Mouse (Mus musculus) heart, embryonic 14.5 days (tissue): ENCODE data around the gene Crybb1. TPM values are rescaled to one million over a fixed set of nuclear protein-coding genes. Genes with fewer than 3 reads are reported as not detected.
A peak's percentile ranks its signal among the peaks of the same experiment; 100 is the strongest.

Source experiments
- ATAC-seq: fragments of 200-750 bp; cut with Nextera tagmentation; 2 replicates; pipeline ENCODE4 v1.8.0; 2017; ENCODE audit warnings: low read depth, moderate TSS enrichment; ENCODE audit not compliant: insufficient number of reproducible peaks, insufficient read depth, low FRiP score
- H3K27ac ChIP-seq, 2 experiments: fragments of 200-500 bp in 1 of 2; fragments of 300-500 bp in 1 of 2; sonication (generic) in 1 of 2; replicated peaks in 1 of 2; 2 replicates each; pipeline ENCODE4 v1.5.1; 2012 to 2014; ENCODE audit warnings: low read depth in 2 of 2, low read length in 2 of 2, control low read depth in 1 of 2, mild to moderate bottlenecking in 1 of 2, mixed read lengths in 1 of 2; ENCODE audit not compliant: control insufficient read depth in 1 of 2, insufficient read depth in 1 of 2
- H3K27me3 ChIP-seq: fragments of 300-500 bp; sonication (generic); 2 replicates; pipeline ENCODE4 v1.6.1; 2014; ENCODE audit warnings: mild to moderate bottlenecking, low read length, control low read depth; ENCODE audit not compliant: control insufficient read depth, insufficient read depth
- H3K36me3 ChIP-seq: fragments of 300-500 bp; sonication (generic); 2 replicates; pipeline ENCODE4 v1.6.1; 2014; ENCODE audit warnings: mild to moderate bottlenecking, control low read depth, low read length, mixed read lengths; ENCODE audit not compliant: control insufficient read depth, insufficient read depth
- H3K4me1 ChIP-seq, 2 experiments: fragments of 200-500 bp in 1 of 2; fragments of 300-500 bp in 1 of 2; sonication (generic) in 1 of 2; 2 replicates each; pipeline ENCODE4 v1.6.1; 2012 to 2014; ENCODE audit warnings: low read length in 2 of 2, control low read depth in 1 of 2, mixed read lengths in 1 of 2; ENCODE audit not compliant: control insufficient read depth in 2 of 2, insufficient read depth in 2 of 2
- H3K4me2 ChIP-seq: fragments of 300-500 bp; sonication (generic); 2 replicates; pipeline ENCODE4 v1.6.1; 2014; ENCODE audit warnings: mild to moderate bottlenecking, low read length
- H3K4me3 ChIP-seq, 2 experiments: fragments of 200-500 bp in 1 of 2; fragments of 300-500 bp in 1 of 2; sonication (generic) in 1 of 2; 2 replicates each; pipeline ENCODE4 v1.5.1; 2012 to 2014; ENCODE audit warnings: low read length in 2 of 2, mild to moderate bottlenecking in 2 of 2, control low read depth in 1 of 2, low read depth in 1 of 2, moderate library complexity in 1 of 2; ENCODE audit not compliant: control insufficient read depth in 1 of 2, insufficient read depth in 1 of 2
- H3K9ac ChIP-seq: fragments of 300-500 bp; sonication (generic); 2 replicates; pipeline ENCODE4 v1.6.1; 2014; ENCODE audit warnings: mild to moderate bottlenecking, low read length
- H3K9me3 ChIP-seq: fragments of 300-500 bp; sonication (generic); 2 replicates; pipeline ENCODE4 v1.6.1; 2016; ENCODE audit warnings: low read length, control low read depth; ENCODE audit not compliant: control insufficient read depth
- whole genome bisulfite sequencing: fragments of 180-500 bp; shearing (Covaris S2); extraction: QIAGEN DNeasy Blood & Tissue Kit; methylation state at CpG from one replicate; pipeline ENCODE4 v1.1.7; 2014; 5-methylcytosine and 5-hydroxymethylcytosine counted together
- polyA plus RNA-seq: library from polyadenylated mRNA; unstranded; fragments of >200 nt; fragmentation: Nextera tagmentation; extraction: Ambion mirVana; gene quantifications from 2 replicates; pipeline ENCODE4 v1.2.1, GENCODE M21; 2014

Gene Crybb1
- polyA plus RNA-seq, 1 experiment from 2014 or later = 1.0 TPM

GRCm38 (mm10) chr5:112237439-112237838 is 18.2 kb upstream of the Crybb1 start:
- Histone ChIP-seq H3K27me3 (peaks cover 22% of the 10 kb centered on the region), H3K4me1 (no peaks in the 10 kb centered on the region), H3K4me3 (no peak overlapping the region), H3K36me3 (no peaks in the 10 kb centered on the region), H3K9me3 (no peaks in the 10 kb centered on the region), H3K27ac (no peak overlapping the region), H3K9ac (no peak overlapping the region), H3K4me2 (no peak overlapping the region)
- no peak for ATAC-seq
- 8% methylated on average over 16 of the region's 16 CpGs for WGBS

- Histone ChIP-seq H3K27ac (no peak overlapping the region), H3K4me2 (no peak overlapping the region), H3K4me1 (no peaks in the 10 kb centered on the region), H3K9me3 (no peaks in the 10 kb centered on the region), H3K27me3 (peaks cover 22% of the 10 kb centered on the region), H3K36me3 (no peaks in the 10 kb centered on the region), H3K4me3 (no peak overlapping the region), H3K9ac (no peak overlapping the region)
- no peak for ATAC-seq
- 49% methylated on average over 9 of the region's 9 CpGs for WGBS
Measured at GRCm38 (mm10) chr5:112237866-112238570, 17.6 kb upstream of the Crybb1 start.

GRCm38 (mm10) chr5:112238781-112239482 is 16.7 kb upstream of the Crybb1 start:
- H3K9me3 ChIP-seq = no peaks in the 10 kb centered on the region
- no peaks in the 10 kb centered on the region for H3K36me3 ChIP-seq
- 0 out of 4 replicates have a peak, but pooled peaks cover 0 to 3% of the 10 kb centered on the region in 2 experiments for H3K4me1 ChIP-seq
- no peak overlapping the region for H3K4me3 ChIP-seq
- H3K27me3 ChIP-seq = peaks cover 22% of the 10 kb centered on the region
- H3K9ac ChIP-seq = no peak overlapping the region
- ATAC-seq = no peak
- no peak overlapping the region for H3K4me2 ChIP-seq
- H3K27ac ChIP-seq = no peak overlapping the region
- 67% methylated on average over 3 of the region's 3 CpGs for WGBS

- Histone ChIP-seq H3K27ac (no peak overlapping the region), H3K9me3 (no peaks in the 10 kb centered on the region), H3K4me1 (peaks cover 2 to 11% of the 10 kb centered on the region in 2 experiments; a peak in 2 of 4 replicates), H3K4me2 (peak overlapping the region; percentile 27), H3K36me3 (no peaks in the 10 kb centered on the region), H3K27me3 (peaks cover 22% of the 10 kb centered on the region), H3K9ac (no peak overlapping the region), H3K4me3 (no peak overlapping the region)
- peak; percentile 35; the same call in 1 of the 2 replicates for ATAC-seq
- WGBS = under 1% methylated on average over 10 of the region's 10 CpGs
Measured at GRCm38 (mm10) chr5:112240761-112241160, 14.9 kb upstream of the Crybb1 start.

- Histone ChIP-seq H3K4me2 (no peak overlapping the region), H3K4me3 (no peak overlapping the region), H3K36me3 (no peaks in the 10 kb centered on the region), H3K4me1 (peaks cover 2 to 11% of the 10 kb centered on the region in 2 experiments; a peak in 2 of 4 replicates), H3K9me3 (no peaks in the 10 kb centered on the region), H3K27me3 (peaks cover 16% of the 10 kb centered on the region), H3K9ac (no peak overlapping the region), H3K27ac (no peak overlapping the region)
- 74% methylated on average over 2 of the region's 2 CpGs for WGBS
- ATAC-seq = no peak
Measured at GRCm38 (mm10) chr5:112241849-112242248, 13.8 kb upstream of the Crybb1 start.

- 62% methylated on average over 5 of the region's 5 CpGs for WGBS
- peaks cover 2 to 11% of the 10 kb centered on the region in 2 experiments; a peak in 2 of 4 replicates for H3K4me1 ChIP-seq
- no peak overlapping the region for H3K9ac ChIP-seq
- no peak for ATAC-seq
- H3K4me3 ChIP-seq = no peak overlapping the region
- no peaks in the 10 kb centered on the region for H3K9me3 ChIP-seq
- H3K27ac ChIP-seq = no peak overlapping the region
- H3K36me3 ChIP-seq = no peaks in the 10 kb centered on the region
- peaks cover 16% of the 10 kb centered on the region for H3K27me3 ChIP-seq
- H3K4me2 ChIP-seq = no peak overlapping the region
Measured at GRCm38 (mm10) chr5:112242361-112242778, 13.2 kb upstream of the Crybb1 start.

- H3K9me3 ChIP-seq = no peaks in the 10 kb centered on the region
- no peaks in the 10 kb centered on the region for H3K36me3 ChIP-seq
- no peak overlapping the region for H3K9ac ChIP-seq
- H3K4me2 ChIP-seq = no peak overlapping the region
- peaks cover 15% of the 10 kb centered on the region for H3K27me3 ChIP-seq
- ATAC-seq = no peak
- no peak overlapping the region for H3K4me3 ChIP-seq
- H3K4me1 ChIP-seq = peaks cover 2 to 11% of the 10 kb centered on the region in 2 experiments; a peak in 2 of 4 replicates
- 54% methylated on average over 5 of the region's 5 CpGs for WGBS
- H3K27ac ChIP-seq = no peak overlapping the region
Measured at GRCm38 (mm10) chr5:112243041-112243440, 12.6 kb upstream of the Crybb1 start.
